In the genomic region with DNA sequence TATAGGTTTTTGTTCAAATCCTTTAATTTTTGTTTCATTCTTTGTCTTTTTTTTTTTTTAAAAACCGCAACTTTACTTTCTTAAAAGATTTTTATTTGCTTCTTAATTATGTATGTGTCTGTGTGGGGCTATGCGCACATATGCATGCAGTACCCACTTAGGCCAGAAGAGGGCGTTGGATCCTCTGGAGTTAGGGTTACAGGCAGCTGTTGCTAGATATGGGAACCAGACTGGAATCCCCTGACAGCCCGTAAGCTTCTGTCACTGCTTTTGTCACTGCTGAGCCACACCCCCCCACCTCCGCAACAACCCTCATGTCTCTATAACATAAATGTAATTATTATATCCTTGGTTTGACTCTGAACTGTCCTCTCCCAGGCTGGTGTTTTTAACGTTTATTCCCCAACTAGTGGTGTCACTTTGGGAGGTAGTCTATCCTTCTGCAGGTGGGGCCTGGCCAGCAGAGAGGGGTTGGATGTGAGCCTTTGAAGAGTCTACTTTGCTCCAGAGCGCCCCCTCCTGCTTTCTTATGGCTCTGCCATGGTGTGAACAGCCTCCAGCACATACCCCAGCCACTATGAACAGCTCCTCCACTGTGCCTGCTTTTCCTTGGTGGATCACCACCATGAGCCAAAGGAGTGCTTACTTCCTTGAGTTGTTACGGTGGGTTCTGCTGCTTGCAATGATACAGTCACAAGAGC, we compare ENCODE assay signal across 14 mouse cellular contexts.
DNase-seq lines count a peak whose midpoint lies in the region; ATAC-seq and TF ChIP-seq lines count a peak whose summit lies in the region.
"Had no signal": no experiment of that assay in that cellular context is flagged by ENCODE, and none has a peak within 500 bp of the region (broad histone marks: within the 10 kb centered on the region; RNA-seq: fewer than 3 reads in every experiment).

No protein-coding gene starts in this region.

- TF ChIP-seq POLR2A in kidney, adult 2 months (IDR thresholded peaks at IDR 0.05; ENCODE audit: low read depth, low read length) = no peak

- no peaks in the 10 kb centered on the region for H3K4me1 ChIP-seq in kidney, adult 2 months (ENCODE audit: control insufficient read depth, insufficient read depth, low read length)
- H3K4me1 ChIP-seq: hindbrain, embryonic 12.5 days; midbrain, embryonic 12.5 days; neural tube, embryonic 13.5 days had no signal

- no peak overlapping the region for H3K4me3 ChIP-seq in kidney, adult 2 months (ENCODE audit: insufficient read depth, low read depth, low read length)
- H3K4me3 ChIP-seq: hindbrain, embryonic 12.5 days; midbrain, embryonic 12.5 days; neural tube, embryonic 13.5 days had no signal

- no peak overlapping the region for H3K27ac ChIP-seq in kidney, adult 2 months (ENCODE audit: insufficient read depth, low read depth, low read length)
- H3K27ac ChIP-seq: hindbrain, embryonic 12.5 days; midbrain, embryonic 12.5 days; neural tube, embryonic 13.5 days had no signal

- ATAC-seq in erythroblast, adult 5-6 weeks (replicated peaks; ENCODE audit: low FRiP score, poor library complexity, severe bottlenecking) = peak; percentile 60
- ATAC-seq in megakaryocyte, adult 5-6 weeks (ENCODE audit: poor library complexity, severe bottlenecking) = no peak

- TF ChIP-seq CTCF in kidney, adult 2 months (conservative IDR thresholded peaks at IDR 0.05; ENCODE audit: insufficient read depth, insufficient read length, low read depth, low read length) = 0 out of 2 replicates have a peak, but pooled peaks have one; percentile 26

- no peaks in the 10 kb centered on the region for H3K27me3 ChIP-seq in kidney, adult 2 months (replicated peaks; ENCODE audit: control insufficient read depth, insufficient read depth, low read length)
- H3K27me3 ChIP-seq: midbrain, embryonic 12.5 days; neural tube, embryonic 13.5 days had no signal

- WGBS in kidney, adult 2 months = 82% methylated on average over 8 of the region's 8 CpGs

- H3K36me3 ChIP-seq in kidney, adult 2 months (ENCODE audit: control insufficient read depth, insufficient read depth, low read length) = no peaks in the 10 kb centered on the region
- H3K36me3 ChIP-seq: hindbrain, embryonic 12.5 days; midbrain, embryonic 12.5 days; neural tube, embryonic 13.5 days had no signal

- no peak for DNase-seq in kidney, adult 2 months
- no peak for DNase-seq in kidney, adult 18-20 months
- peak; percentile 57 for DNase-seq in thymus, postnatal 4 days
- no peak for DNase-seq in thymus, postnatal 25 days
- no peak for DNase-seq in right cerebral cortex, postnatal 36 days (ENCODE audit: low spot score in 2 of 2)
- DNase-seq in adrenal gland, postnatal 4 days (ENCODE audit: low spot score in 2 of 2) = no peak
- DNase-seq: adrenal gland, adult 8-10 months; cerebellum, adult 18-20 months; gastrocnemius, postnatal 10 days had no signal
